Mouse (Mus musculus) limb, embryonic 13.5 days (tissue): ENCODE results near the gene Pxmp4. TPM values are rescaled to one million over a fixed set of nuclear protein-coding genes. Genes with fewer than 3 reads are reported as not detected.

Experiments
- ATAC-seq: fragments of 200-750 bp; cut with Nextera tagmentation; 2 replicates; pipeline ENCODE4 v1.8.0; 2017; ENCODE audit warnings: low read depth, moderate number of reproducible peaks, moderate TSS enrichment; ENCODE audit not compliant: low FRiP score
- H3K27ac ChIP-seq: fragments of 300-500 bp; sonication (generic); 2 replicates; pipeline ENCODE4 v1.5.1; 2015; ENCODE audit warnings: inconsistent platforms, mild to moderate bottlenecking, moderate library complexity
- H3K27me3 ChIP-seq: fragments of 300-500 bp; sonication (generic); 2 replicates; pipeline ENCODE4 v1.6.1; 2015; ENCODE audit warnings: mild to moderate bottlenecking, inconsistent platforms
- H3K36me3 ChIP-seq: fragments of 300-500 bp; sonication (generic); 2 replicates; pipeline ENCODE4 v1.6.1; 2015; ENCODE audit warnings: inconsistent platforms, mild to moderate bottlenecking, moderate library complexity
- H3K4me1 ChIP-seq: fragments of 300-500 bp; sonication (generic); 2 replicates; pipeline ENCODE4 v1.6.1; 2015; ENCODE audit warnings: inconsistent platforms
- H3K4me2 ChIP-seq: fragments of 300-500 bp; sonication (generic); replicated peaks from 2 replicates; pipeline ENCODE4 v1.6.1; 2015; ENCODE audit warnings: inconsistent platforms, mild to moderate bottlenecking, moderate library complexity
- H3K4me3 ChIP-seq: fragments of 300-500 bp; sonication (generic); 2 replicates; pipeline ENCODE4 v1.5.1; 2015; ENCODE audit warnings: moderate library complexity, mild to moderate bottlenecking, inconsistent platforms
- H3K9ac ChIP-seq: fragments of 300-500 bp; sonication (generic); 2 replicates; pipeline ENCODE4 v1.6.1; 2015; ENCODE audit warnings: mild to moderate bottlenecking, inconsistent platforms
- H3K9me3 ChIP-seq: fragments of 300-500 bp; sonication (generic); 2 replicates; pipeline ENCODE4 v1.6.1; 2016; ENCODE audit warnings: inconsistent platforms
- WGBS: fragments of 180-500 bp; shearing (Covaris S2); methylation state at CpG from one replicate; pipeline ENCODE4 v1.1.7; 2015; 5-methylcytosine and 5-hydroxymethylcytosine counted together
- polyA plus RNA-seq: library from polyadenylated mRNA; unstranded; fragments of >200 nt; fragmentation: Nextera tagmentation; extraction: Ambion mirVana; gene quantifications from 2 replicates; pipeline ENCODE4 v1.2.1, GENCODE M21; 2015

Pxmp4 gene
- polyA plus RNA-seq, 1 experiment from 2014 or later = 18.8 TPM

DNA sequence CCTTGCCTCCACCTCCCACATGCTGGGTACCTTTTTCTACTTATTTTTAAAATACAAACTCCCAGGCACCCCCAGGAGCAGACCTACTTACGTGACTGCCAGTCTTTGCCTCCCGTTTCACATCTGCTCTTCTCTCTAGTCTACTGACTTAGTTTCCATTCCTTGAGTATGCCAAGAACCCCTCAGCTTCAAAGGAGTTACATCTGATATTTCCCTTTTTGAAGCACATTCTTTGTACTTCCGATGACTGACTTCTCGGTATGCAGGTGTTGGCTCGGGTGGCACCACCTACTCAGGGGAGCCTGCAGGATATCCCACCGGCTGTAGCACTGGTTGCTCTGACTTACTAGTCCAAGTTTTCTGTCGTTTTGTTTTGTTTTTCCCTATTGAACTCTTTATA, 648 bp upstream of the Pxmp4 start:
- ATAC-seq = no peak
- H3K27me3 ChIP-seq = 0 out of 2 replicates have a peak, but pooled peaks cover 6% of the 10 kb centered on the region
- H3K4me1 ChIP-seq = peaks cover 12% of the 10 kb centered on the region
- peak overlapping the region; percentile 84 for H3K4me2 ChIP-seq
- H3K9ac ChIP-seq = 0 out of 2 replicates have a peak overlapping the region, but pooled peaks have one; percentile 31
- H3K36me3 ChIP-seq = no peaks in the 10 kb centered on the region
- no peaks in the 10 kb centered on the region for H3K9me3 ChIP-seq
- H3K4me3 ChIP-seq = peak overlapping the region; percentile 81
- H3K27ac ChIP-seq = no peak overlapping the region
- WGBS = 33% methylated on average over 7 of the region's 7 CpGs

DNA sequence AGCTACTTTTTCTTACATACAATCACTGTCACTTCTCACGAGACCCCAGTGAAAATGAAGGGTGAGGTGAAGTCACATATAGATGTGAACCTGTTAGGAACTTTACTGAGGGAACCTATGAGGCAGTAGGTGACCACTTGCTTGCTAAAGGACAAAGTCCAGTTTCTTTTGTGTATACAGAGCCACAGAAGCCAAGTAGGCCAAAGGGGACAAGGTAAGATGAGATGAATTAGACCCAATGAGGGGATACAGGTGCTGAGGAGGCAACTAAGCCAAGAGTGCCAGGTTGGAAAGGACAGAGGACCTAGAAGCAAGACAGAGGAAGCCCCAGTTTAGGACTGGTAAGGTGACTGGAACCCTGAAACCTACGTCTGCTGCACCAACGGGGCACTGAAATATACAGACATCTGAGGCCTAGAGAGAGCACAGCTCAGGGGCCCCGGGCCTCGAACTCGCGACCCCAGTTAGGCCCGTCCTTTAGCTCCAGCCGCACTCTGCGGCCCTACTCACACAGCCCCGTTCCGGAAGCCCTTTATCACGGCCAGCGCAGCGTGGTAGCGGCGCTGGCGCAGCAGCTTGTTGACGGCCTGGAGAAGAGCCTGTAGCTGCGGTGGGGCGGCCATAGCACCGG, 386 bp downstream of the Pxmp4 start:
- H3K4me1 ChIP-seq = peaks cover 12% of the 10 kb centered on the region
- peak overlapping the region; percentile 84 for H3K4me2 ChIP-seq
- H3K27me3 ChIP-seq = 0 out of 2 replicates have a peak, but pooled peaks cover 4% of the 10 kb centered on the region
- H3K9me3 ChIP-seq = no peaks in the 10 kb centered on the region
- WGBS = 18% methylated on average over 22 of the region's 22 CpGs
- no peaks in the 10 kb centered on the region for H3K36me3 ChIP-seq
- peak overlapping the region; percentile 85 for H3K9ac ChIP-seq
- no peak overlapping the region for H3K27ac ChIP-seq
- no peak; the same call in 1 of the 2 replicates for ATAC-seq
- H3K4me3 ChIP-seq = peak overlapping the region; percentile 81

DNA sequence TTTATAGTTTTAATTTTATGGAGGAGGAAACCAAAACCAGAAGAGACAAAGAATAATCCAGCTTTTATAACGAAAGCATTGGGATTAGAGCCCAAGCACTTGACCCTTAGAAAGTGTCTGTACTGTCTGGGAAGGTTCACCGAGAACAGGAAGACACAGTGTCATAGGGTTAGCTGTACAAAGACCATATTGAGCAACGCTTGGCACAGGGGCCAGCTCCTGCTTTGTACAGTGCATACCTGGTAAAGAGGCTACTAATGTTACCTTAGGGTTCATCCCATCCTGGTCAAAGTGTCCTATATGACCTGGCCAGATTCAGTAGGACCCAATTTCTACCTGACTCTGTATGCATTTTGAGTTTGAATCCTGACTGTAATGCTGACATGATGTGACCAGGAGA, 2.2 kb downstream of the Pxmp4 start:
- H3K27ac ChIP-seq = no peak overlapping the region
- no peak overlapping the region for H3K4me3 ChIP-seq
- 82% methylated on average over 3 of the region's 3 CpGs for WGBS
- H3K36me3 ChIP-seq = no peaks in the 10 kb centered on the region
- H3K4me2 ChIP-seq = no peak overlapping the region
- H3K9me3 ChIP-seq = no peaks in the 10 kb centered on the region
- no peak for ATAC-seq
- H3K4me1 ChIP-seq = peaks cover 12% of the 10 kb centered on the region
- no peak overlapping the region for H3K9ac ChIP-seq
- H3K27me3 ChIP-seq = 0 out of 2 replicates have a peak, but pooled peaks cover 4% of the 10 kb centered on the region

DNA sequence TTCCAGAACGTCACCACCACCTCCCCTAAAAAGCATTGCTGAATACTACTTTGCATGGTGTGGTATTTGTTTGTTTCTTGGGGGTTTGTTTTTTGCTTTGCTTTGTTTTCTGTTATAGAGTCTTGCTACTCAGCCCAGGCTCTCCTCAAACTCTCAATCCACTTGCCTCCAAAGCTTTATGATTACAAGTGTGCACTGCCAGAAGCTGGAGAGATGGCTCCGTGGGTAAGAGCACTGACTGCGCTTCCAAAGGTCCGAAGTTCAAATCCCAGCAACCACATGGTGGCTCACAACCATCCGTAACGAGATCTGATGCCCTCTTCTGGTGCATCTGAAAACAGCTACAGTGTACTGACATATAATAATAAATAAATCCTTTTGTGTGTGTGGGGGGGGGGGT, 2.9 kb downstream of the Pxmp4 start:
- Histone ChIP-seq H3K4me3 (no peak overlapping the region), H3K36me3 (peaks cover 3% of the 10 kb centered on the region; the same call in 1 of the 2 replicates), H3K9ac (no peak overlapping the region), H3K27me3 (0 out of 2 replicates have a peak, but pooled peaks cover under 1% of the 10 kb centered on the region), H3K9me3 (no peaks in the 10 kb centered on the region), H3K4me1 (peaks cover 12% of the 10 kb centered on the region), H3K4me2 (no peak overlapping the region), H3K27ac (no peak overlapping the region)
- no peak for ATAC-seq
- 69% methylated on average over 6 of the region's 6 CpGs for WGBS

DNA sequence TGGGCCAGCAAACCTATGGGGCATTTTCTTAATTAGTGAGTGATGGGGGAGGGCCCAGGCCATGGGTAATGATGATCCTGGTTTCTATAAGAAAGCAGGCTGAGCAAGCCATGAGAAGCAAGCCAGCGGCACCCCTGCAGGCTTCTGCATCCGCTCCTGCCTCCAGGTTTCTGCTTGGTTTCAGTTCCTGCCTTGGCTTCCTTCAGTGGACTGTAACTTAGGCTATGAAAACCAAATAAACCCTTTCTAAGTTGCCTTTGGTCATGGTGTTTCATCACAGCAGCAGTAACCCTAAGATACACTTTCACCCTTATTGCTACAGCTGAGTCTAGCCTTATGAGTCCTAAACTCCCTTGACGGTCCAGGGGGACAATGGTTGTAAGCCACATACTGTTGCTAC, 6.1 kb downstream of the Pxmp4 start:
- Histone ChIP-seq H3K4me1 (no peaks in the 10 kb centered on the region), H3K4me2 (no peak overlapping the region), H3K4me3 (no peak overlapping the region), H3K9ac (no peak overlapping the region), H3K27me3 (no peaks in the 10 kb centered on the region), H3K36me3 (peaks cover 28% of the 10 kb centered on the region), H3K9me3 (no peaks in the 10 kb centered on the region), H3K27ac (no peak overlapping the region)
- ATAC-seq = no peak
- 89% methylated on average over 3 of the region's 3 CpGs for WGBS

DNA sequence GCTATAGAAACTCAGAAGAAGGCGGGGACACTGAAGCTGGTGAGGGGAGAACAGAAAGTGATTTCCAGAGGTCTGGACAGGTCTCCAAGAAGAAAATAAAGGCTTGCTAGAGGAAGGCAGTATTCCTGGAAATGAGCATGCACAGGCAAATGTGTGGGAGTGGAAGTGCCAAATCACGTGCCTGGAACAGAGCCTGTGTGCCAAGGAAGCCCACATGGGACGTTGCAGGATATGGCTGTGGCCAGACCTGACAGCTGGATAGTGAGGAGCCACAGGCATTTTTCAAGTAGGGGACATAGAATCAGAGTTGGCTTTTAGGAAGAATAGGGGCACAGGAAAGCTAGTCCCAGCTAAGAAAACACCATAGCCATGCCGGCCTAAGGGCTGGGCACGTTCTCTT, 7.7 kb downstream of the Pxmp4 start:
- H3K27me3 ChIP-seq = no peaks in the 10 kb centered on the region
- H3K4me1 ChIP-seq = no peaks in the 10 kb centered on the region
- H3K4me2 ChIP-seq = no peak overlapping the region
- H3K4me3 ChIP-seq = no peak overlapping the region
- no peak overlapping the region for H3K27ac ChIP-seq
- no peaks in the 10 kb centered on the region for H3K9me3 ChIP-seq
- no peak for ATAC-seq
- H3K36me3 ChIP-seq = peaks cover 29% of the 10 kb centered on the region
- no peak overlapping the region for H3K9ac ChIP-seq
- WGBS = 81% methylated on average over 5 of the region's 5 CpGs

DNA sequence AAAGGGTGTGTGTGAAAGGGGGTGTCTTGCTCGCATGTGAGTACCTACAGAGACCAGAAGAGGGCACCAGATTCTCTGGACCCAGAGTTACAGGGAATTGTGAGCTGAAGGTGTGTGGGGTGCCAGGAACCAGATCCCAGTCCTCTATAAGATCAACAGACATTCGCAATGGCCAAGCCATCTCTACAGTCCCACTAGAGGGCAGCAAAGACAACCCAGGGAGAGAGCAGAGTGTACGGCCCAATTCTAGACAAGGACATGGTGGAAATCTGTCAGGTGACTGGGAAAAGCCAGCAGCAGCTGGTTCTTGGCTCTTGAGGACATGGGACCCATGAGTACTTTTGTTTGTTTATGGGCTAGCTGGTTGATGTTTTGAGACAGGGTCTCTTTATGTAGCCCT, 10.5 kb downstream of the Pxmp4 start:
- H3K27me3 ChIP-seq = no peaks in the 10 kb centered on the region
- 71% methylated on average over 3 of the region's 3 CpGs for WGBS
- ATAC-seq = no peak

DNA sequence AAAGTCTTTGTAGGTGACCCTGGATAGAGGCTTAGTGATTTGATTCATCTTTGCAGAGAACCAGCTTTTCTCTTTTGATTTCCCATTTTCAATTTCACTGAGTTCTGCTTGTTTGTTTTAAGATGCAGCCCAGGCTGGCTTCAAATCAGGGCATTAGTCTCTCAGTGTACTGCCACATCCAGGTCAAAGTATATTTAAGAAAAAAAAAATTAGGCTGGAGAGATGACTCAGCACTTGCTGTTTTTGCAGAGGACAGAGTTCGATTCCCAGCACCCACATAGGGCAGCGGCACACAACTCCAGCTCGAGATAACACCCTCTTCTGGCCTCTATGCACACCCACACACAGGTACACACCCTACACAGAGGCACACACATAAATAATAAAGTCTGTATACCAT, 12.3 kb downstream of the Pxmp4 start:
- Histone ChIP-seq H3K36me3 (peaks cover 43% of the 10 kb centered on the region), H3K27ac (no peak overlapping the region), H3K27me3 (no peaks in the 10 kb centered on the region), H3K4me2 (no peak overlapping the region), H3K4me1 (no peaks in the 10 kb centered on the region), H3K9ac (no peak overlapping the region), H3K4me3 (no peak overlapping the region), H3K9me3 (no peaks in the 10 kb centered on the region)
- ATAC-seq = no peak; the same call in 1 of the 2 replicates
- WGBS = 80% methylated on average over 3 of the region's 3 CpGs

More for the DNA sequence above, 10.5 kb downstream of the Pxmp4 start:
- Histone ChIP-seq H3K9ac (no peak overlapping the region), H3K36me3 (peaks cover 29% of the 10 kb centered on the region), H3K4me3 (no peak overlapping the region), H3K4me1 (no peaks in the 10 kb centered on the region), H3K9me3 (no peaks in the 10 kb centered on the region), H3K27ac (no peak overlapping the region), H3K4me2 (no peak overlapping the region)

DNA sequence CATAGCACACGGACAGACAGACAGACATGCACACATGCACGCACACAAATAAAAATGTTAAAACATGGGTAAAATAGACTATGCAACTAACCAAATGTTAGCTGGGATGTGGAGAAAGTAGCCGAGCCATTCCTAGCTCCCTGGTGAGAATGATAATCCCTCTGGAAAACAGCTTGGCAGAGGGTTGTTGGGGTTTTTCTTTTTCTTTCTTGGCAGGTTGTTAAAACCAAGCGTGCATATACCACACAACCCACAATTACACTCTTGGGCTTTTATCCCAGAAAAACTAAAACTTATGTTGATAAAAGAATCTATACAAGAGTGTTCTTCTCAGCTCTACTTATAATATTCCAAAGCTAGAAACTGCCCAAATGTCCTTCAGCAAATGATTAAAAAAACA, 14.5 kb downstream of the Pxmp4 start:
- Histone ChIP-seq H3K36me3 (peaks cover 31% of the 10 kb centered on the region), H3K9me3 (no peaks in the 10 kb centered on the region), H3K9ac (no peak overlapping the region), H3K4me3 (no peak overlapping the region), H3K27ac (no peak overlapping the region), H3K4me2 (no peak overlapping the region), H3K4me1 (peaks cover 16% of the 10 kb centered on the region; the same call in 1 of the 2 replicates), H3K27me3 (no peaks in the 10 kb centered on the region)
- no peak for ATAC-seq
- 78% methylated on average over 4 of the region's 4 CpGs for WGBS

DNA sequence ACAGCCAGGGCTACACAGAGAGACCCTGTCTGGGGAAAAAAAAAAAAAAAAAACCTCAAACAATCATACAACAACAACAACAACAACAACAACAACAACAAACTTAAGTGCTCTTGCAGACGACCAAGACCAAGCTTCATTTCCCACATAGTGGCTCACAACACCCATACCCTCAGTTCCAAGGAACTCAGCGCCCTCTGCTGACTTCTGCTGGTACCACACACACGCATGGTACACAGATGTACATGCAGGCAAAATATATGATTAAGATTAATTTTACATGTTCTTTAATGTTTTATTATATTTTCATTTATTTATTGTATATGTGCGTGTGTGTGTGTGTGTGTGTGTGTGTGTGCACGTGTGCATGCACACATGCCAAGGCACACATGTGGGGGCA, 17.1 kb downstream of the Pxmp4 start:
- Histone ChIP-seq H3K4me1 (peaks cover 16% of the 10 kb centered on the region; the same call in 1 of the 2 replicates), H3K36me3 (peaks cover 14% of the 10 kb centered on the region), H3K27me3 (no peaks in the 10 kb centered on the region), H3K4me2 (no peak overlapping the region), H3K9ac (no peak overlapping the region), H3K4me3 (no peak overlapping the region), H3K27ac (no peak overlapping the region), H3K9me3 (no peaks in the 10 kb centered on the region)
- WGBS = 67% methylated on average over 5 of the region's 5 CpGs
- no peak for ATAC-seq

DNA sequence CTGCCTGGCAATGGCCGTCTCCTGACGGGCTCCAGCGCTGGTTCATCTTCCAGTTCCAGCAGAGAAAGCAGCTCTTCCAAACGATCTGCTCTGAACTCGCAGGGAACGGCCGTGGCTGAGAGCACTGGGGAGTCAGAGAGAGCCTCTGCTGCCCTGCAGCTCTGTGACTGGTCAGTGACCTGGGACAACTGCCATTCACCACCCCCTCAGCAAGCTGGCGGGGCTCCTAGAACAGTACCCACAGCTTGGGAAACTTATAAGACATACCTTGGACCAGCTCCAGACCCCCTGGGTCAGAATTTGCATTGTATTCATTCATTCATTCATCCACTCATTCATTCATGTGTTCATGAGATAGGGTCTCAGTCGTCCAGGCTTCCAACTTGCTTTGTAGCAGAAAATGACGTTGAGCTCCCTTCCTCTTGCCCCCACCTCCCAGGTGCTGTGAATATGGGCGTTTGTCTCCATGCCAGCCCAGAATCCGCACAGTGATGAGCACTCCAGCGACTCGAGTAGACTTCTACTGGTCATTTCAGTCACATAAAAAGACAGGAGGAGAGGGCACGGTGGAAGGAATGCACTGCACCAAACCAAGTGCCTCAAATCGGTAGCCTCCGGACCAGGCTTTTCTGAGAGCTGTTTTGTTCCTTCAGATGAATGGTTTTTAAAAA, 18.4 kb downstream of the Pxmp4 start:
- H3K9ac ChIP-seq = no peak overlapping the region
- H3K4me1 ChIP-seq = peaks cover 16% of the 10 kb centered on the region; the same call in 1 of the 2 replicates
- no peaks in the 10 kb centered on the region for H3K9me3 ChIP-seq
- H3K27ac ChIP-seq = no peak overlapping the region
- H3K36me3 ChIP-seq = peaks cover 14% of the 10 kb centered on the region
- no peaks in the 10 kb centered on the region for H3K27me3 ChIP-seq
- no peak overlapping the region for H3K4me3 ChIP-seq
- no peak for ATAC-seq
- no peak overlapping the region for H3K4me2 ChIP-seq
- WGBS = 63% methylated on average over 17 of the region's 17 CpGs

DNA sequence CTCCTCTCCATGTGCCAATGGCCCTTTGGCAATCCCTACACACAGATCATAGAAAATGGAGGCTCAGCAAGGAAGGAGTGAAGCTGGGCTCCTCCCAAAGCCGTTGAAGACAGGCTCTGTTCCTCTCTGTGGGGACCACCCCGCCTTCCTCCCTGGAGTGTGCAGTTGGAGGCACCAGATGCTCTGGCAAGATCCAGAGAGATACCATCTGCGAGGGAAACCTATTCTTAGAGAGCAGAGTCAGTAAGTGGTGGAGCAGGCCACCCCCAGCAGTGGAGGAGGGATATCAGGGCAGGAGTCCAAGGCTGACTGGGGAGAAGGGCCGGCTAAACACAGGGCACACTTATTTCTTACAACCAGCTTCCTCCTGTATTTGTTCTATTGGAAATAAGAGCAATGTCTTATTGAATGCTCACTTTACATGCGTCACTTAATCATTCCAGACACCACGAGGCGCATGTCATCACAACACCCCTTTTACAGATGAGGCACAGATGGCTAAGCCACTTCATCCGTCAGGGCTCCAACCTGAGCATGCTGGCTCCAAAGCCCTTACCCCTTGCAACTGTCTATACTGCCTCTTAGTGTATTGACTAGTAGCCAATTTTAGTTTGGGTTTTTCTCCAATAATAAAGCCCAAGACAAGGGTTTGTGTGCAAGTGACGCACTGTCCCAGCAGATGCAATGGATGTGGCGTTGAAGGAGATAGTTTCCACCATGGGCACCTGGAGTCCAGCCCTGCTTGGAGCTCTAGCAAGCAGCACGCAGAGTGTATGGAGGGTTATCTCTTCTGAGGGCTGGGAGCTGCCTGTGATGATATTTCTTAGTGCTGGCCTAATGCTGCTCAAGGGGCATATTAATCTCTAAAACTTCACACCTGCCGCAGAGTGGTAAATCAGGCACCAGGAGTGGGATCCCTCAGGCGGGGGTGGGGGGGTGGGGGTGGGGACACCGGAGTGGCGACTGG, 19.3 kb downstream of the Pxmp4 start:
- peak; percentile 60 for ATAC-seq
- H3K36me3 ChIP-seq = peaks cover 14% of the 10 kb centered on the region
- no peak overlapping the region for H3K9ac ChIP-seq
- H3K4me2 ChIP-seq = no peak overlapping the region
- H3K4me1 ChIP-seq = peaks cover 16% of the 10 kb centered on the region; the same call in 1 of the 2 replicates
- H3K4me3 ChIP-seq = no peak overlapping the region
- no peak overlapping the region for H3K27ac ChIP-seq
- WGBS = 60% methylated on average over 15 of the region's 15 CpGs
- no peaks in the 10 kb centered on the region for H3K9me3 ChIP-seq
- no peaks in the 10 kb centered on the region for H3K27me3 ChIP-seq
